Mouse (Mus musculus) brain, embryonic 14.5 days (tissue): ENCODE results near the gene Gm36864. TPM values are rescaled to one million over a fixed set of nuclear protein-coding genes. Genes with fewer than 3 reads are reported as not detected.
A peak's percentile ranks its signal among the peaks of the same experiment; 100 is the strongest.
"Not testable (repeated sequence)": the region's sequence is repeated elsewhere in the genome, so short reads cannot be mapped to it uniquely, and the experiment has no call there.

Experiments
- DNase-seq: peaks from one replicate; pipeline ENCODE4 v3.0.0-alpha.2; 2011; ENCODE audit warnings: low read depth
- CTCF ChIP-seq: fragments of 200-500 bp; IDR thresholded peaks from 2 replicates; pipeline ENCODE4 v1.5.1; 2012; ENCODE audit warnings: inconsistent platforms, mild to moderate bottlenecking, moderate library complexity, borderline replicate concordance; ENCODE audit not compliant: insufficient read depth, insufficient read length; ENCODE audit errors: extremely low read depth
- POLR2A ChIP-seq: fragments of 200-500 bp; IDR thresholded peaks from 2 replicates; pipeline ENCODE4 v1.6.1; 2012; ENCODE audit warnings: mild to moderate bottlenecking, inconsistent platforms, borderline replicate concordance; ENCODE audit not compliant: poor library complexity, insufficient read depth, insufficient read length, severe bottlenecking; ENCODE audit errors: extremely low read depth
- polyA plus RNA-seq: library from polyadenylated mRNA; depleted of rRNA; stranded (reverse); fragments of >200 nt; gene quantifications from 2 replicates; pipeline ENCODE4 v1.2.3, GENCODE M21; 2012

Gm36864 gene
- polyA plus RNA-seq, 1 experiment, result not detected

GRCm38 (mm10) chr7:44244080-44244479, 8.1 kb downstream of the Gm36864 start:
- TF ChIP-seq CTCF, result no peak
- TF ChIP-seq POLR2A, result no peak
- DNase-seq, result no peak

DNA sequence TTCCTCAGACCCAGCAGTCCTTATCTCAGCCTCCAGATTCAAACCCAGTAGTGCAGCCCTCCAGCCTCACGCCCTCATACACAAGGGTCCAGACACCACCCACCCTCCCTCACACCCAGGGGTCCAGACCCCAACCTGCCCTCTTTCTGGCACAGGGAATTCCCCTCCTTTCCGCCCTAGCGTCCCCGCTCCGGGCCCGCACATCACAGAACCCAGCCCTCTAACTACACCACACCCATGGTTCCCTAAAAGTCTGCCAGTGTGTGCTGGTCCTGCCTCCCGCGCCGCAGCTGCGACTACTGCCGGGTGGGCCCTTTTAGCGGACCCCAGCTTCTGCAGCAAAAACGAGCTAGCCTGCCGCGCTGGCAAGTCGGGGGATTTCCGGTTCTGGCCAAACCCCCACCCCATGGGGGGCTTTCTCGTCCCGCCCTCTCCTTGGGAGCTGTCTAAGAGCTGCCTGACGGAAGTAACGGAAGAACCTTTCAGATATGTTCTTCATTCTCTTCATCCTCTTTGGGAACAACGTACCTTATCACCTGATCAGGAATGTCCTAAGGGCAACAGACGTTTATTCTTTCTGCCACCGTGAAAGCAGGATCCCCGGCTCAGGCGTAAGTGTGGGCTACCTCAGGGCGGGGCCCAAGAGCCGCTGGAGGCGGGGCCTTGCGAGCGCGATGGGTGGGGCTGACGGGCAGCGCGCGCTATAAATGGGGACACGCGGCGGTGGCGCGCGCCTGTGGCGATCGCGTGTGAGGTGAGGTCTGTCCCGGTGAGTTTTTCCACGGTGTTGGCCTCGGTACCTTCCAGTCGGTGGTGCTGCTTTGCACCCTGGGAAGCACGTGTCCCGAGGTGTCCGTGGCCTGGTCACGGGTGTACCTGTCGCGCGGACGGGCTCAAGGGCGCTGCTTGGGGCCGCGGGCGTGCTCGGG, 10.3 kb downstream of the Gm36864 start, which contains the start of the genes 1700028J19Rik and 2410002F23Rik:
Gene 1700028J19Rik, minus strand, starts transcription at position 641 of the 929 bp plus-strand sequence.
Gene 2410002F23Rik, plus strand, starts transcription at position 668 of the 929 bp plus-strand sequence.
- TF ChIP-seq CTCF (no peak), POLR2A (peak; percentile 99)

GRCm38 (mm10) chr7:44246984-44247470, 11.1 kb downstream of the Gm36864 start:
- DNase-seq, result peak; percentile 81

More for the DNA sequence above, 10.3 kb downstream of the Gm36864 start, which contains the start of the genes 1700028J19Rik and 2410002F23Rik:
- peak; percentile 97 for DNase-seq

DNA sequence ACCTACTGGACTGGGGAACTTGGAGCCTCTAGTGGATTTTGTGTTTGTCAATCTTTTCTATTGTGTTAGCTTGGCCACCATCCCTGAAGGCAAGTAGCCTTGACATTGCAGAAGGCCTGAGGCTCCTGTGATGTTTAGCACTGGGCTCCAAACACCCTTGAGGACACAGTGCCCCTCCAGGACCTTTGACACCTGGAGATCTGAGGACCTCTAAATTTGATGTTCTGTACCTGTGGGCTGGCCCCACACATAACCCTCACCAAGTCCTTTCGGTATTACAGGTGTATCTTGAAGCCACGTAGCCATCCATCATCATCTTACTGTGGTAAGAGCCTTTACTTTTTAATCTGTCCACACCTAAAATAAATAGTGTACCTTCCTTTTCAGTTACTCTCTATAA, 12.0 kb downstream of the Gm36864 start:
- DNase-seq, result no peak
- TF ChIP-seq CTCF, result no peak
- no peak for TF ChIP-seq POLR2A

More at GRCm38 (mm10) chr7:44246984-44247470, 11.1 kb downstream of the Gm36864 start:
- TF ChIP-seq POLR2A, result no peak

GRCm38 (mm10) chr7:44249248-44249647, 13.3 kb downstream of the Gm36864 start:
- TF ChIP-seq POLR2A, result no peak
- TF ChIP-seq CTCF, result no peak
- DNase-seq, result no peak

DNA sequence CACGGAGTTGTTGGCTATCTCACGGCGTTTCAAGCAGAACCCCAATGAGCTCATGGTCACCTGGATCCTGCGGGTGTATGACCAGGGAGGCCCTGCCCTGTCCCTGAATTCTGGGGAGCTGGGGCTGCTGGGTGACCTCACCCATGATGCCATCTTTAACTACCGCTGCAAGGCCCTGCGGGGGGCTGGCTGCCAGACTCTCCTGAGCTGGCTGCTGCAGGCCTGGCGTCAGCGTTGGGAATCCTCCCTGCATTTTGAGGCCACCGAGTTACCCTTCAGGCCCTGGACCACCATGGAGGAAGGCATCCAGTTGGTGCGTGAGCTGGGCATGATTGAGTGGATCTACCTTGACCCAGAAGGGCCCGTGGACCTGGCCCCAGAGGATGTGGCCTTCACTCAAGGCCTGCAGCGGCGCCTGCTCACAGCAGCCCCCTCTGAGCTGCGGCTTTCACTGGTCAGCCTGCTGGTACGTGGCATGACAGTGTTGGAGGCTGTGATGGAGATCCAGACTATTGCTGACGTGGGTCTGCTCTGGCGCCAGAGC, 14.8 kb downstream of the Gm36864 start:
- not testable (repeated sequence) for DNase-seq

DNA sequence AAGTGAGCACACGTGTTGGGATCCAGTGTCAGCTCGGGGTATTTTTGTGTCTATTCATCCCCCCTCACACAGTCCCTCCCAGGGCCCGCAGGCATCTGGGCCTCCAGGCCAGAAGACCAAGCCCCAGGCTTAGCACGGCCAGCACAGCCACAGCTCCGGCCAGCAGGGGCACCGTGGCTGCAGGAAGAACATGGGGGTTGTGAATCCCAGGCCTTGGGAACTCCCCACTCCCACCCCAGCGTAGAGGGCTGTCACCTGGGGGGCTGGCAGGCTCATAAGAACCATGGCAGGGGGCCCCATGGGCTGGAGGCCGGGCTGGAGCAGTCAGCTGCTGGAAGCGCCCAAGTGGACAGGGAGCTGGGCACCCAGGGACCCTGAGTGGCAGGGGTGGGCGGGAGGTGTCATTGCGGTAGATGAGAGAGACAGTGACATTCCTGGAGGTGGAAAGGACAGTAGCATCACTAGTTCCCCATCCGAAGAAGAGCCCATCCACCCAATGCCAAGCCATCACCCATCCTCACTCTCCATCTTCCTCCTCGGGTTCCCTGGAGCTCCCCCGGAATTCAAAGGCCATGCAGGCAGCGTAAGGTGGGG, 17.1 kb downstream of the Gm36864 start:
- TF ChIP-seq CTCF (no peak), POLR2A (no peak)
- no peak for DNase-seq

DNA sequence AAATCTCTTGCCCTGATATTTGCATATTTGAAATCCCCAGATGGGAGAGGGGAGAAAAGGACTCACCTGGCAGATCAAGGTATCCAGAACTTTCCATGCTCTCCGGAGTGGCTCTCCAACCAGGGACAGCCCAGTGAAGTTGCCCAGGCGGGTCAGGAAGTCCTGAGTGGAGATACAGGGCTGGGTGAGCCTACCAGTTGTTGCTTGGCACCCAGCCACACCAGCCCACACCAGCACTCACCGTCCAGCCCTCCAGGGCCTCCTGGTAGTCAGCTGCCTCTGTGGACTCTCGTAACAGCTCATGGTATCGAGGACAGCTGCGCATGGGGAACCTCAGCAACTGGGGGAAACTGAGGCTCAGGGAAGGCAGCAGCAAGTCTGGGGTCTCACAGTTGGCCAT, 19.0 kb downstream of the Gm36864 start:
- no peak for DNase-seq
- TF ChIP-seq CTCF (no peak), POLR2A (no peak)

GRCm38 (mm10) chr7:44257278-44257677, 21.3 kb downstream of the Gm36864 start, which contains the start of gene Acp4:
Gene Acp4, minus strand, starts transcription at chr7:44257378.
- DNase-seq, result no peak
- TF ChIP-seq POLR2A (no peak), CTCF (no peak)

GRCm38 (mm10) chr7:44260410-44260809, 24.4 kb downstream of the Gm36864 start:
- DNase-seq, result no peak
- no peak for TF ChIP-seq POLR2A
- TF ChIP-seq CTCF, result no peak

DNA sequence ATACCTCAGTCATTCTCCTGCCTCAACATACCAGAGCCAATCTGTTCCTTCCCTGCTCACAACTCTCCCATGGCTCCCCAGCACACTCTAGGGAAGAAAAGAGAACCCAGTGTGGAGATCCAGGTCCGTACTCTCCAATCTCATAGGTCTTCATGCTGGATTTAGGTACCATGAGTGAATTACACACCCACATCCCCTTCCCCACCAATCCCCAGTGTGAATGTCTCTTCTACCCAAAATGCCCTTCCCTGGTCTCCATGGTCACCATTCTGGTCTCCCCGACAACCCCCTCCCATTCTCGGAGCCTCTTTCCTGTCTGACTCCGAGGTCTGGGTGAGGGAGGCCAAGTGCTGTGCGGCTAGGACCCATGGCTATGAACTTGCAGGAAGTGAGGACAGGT, 25.2 kb downstream of the Gm36864 start, which contains the start of gene Gm15517:
Gene Gm15517, plus strand, starts transcription at position 301 of the 400 bp plus-strand sequence.
- DNase-seq, result no peak
- TF ChIP-seq CTCF (no peak), POLR2A (no peak)
